Mouse (Mus musculus) cerebellum, adult 2 months (tissue): ENCODE results near the gene Ssbp3.

Experiments
- CTCF ChIP-seq: fragments of 200-500 bp; IDR thresholded peaks from 2 replicates; pipeline ENCODE4 v1.5.1; 2011; ENCODE audit warnings: low read depth, mild to moderate bottlenecking, control low read depth, low read length, moderate library complexity, borderline replicate concordance; ENCODE audit not compliant: insufficient read depth
- POLR2A ChIP-seq: fragments of 200-500 bp; IDR thresholded peaks from 2 replicates; pipeline ENCODE4 v1.6.1; 2011; ENCODE audit warnings: low read length, control low read depth, borderline replicate concordance; ENCODE audit not compliant: insufficient read depth

DNA sequence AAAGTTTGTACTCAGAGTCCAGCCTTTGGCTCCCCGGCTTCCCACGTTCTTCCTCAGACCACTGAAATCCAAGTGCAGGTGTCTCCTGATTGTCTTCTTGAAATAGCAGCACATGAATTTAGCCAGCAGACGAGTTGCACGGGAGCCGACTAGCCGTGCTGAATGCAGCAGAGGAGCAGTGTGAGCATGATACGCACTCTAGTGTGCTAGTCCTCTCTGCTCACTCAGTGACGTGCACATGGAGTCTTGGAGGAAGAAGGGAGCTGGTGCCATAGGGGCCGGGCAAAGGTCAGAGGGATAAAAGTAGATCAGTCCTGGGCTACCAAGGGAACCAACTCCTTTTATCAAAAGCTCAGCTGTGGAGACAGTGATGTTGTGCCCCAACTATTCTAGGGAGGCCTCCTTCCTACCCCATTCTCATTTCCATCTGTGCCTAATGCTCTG is 103.3 kb downstream of the Ssbp3 start:
- TF ChIP-seq CTCF: no peak
- no peak for TF ChIP-seq POLR2A
